Mouse (Mus musculus): ENCODE data around the gene Atp10a.

DNA sequence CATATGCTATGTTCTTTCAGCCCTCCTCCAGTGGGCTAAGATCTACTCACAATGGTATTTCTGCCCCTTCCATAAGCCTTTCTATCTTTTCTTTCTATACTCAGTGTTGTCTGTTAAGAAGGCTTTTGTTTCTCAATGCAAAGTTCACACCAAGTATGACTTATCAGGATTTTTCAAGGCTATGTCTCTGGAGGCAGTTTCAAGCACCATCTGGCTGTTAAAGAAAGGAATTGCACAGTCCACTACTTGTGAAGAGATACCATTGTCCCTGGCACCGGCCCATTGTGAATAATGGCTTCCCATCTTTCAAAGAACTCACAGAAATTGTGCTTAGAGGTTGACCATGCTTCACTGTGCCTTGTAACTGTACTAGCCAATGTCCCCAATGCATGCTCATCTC, 214.7 kb downstream of the Atp10a start:
- TF ChIP-seq POLR2A (IDR thresholded peaks at IDR 0.05; ENCODE audit: borderline replicate concordance, extremely low read depth, insufficient read depth, insufficient read length, poor library complexity, severe bottlenecking), result no peak
- TF ChIP-seq CTCF (IDR thresholded peaks at IDR 0.05; ENCODE audit: borderline replicate concordance, extremely low read depth, insufficient read depth, insufficient read length), result peak; percentile 9; the same call in 1 of the 2 replicates

Measured in brain, embryonic 14.5 days (tissue).